Mouse (Mus musculus): Measurements from ENCODE around the gene Tspan4. TPM values are rescaled to one million over a fixed set of nuclear protein-coding genes. Genes with fewer than 3 reads are reported as not detected.

The Tspan4 gene
- 77.9 and 78.2 TPM in 2 replicates for polyA plus RNA-seq (2014; fragmentation: Nextera tagmentation; extraction: Ambion mirVana)

DNA sequence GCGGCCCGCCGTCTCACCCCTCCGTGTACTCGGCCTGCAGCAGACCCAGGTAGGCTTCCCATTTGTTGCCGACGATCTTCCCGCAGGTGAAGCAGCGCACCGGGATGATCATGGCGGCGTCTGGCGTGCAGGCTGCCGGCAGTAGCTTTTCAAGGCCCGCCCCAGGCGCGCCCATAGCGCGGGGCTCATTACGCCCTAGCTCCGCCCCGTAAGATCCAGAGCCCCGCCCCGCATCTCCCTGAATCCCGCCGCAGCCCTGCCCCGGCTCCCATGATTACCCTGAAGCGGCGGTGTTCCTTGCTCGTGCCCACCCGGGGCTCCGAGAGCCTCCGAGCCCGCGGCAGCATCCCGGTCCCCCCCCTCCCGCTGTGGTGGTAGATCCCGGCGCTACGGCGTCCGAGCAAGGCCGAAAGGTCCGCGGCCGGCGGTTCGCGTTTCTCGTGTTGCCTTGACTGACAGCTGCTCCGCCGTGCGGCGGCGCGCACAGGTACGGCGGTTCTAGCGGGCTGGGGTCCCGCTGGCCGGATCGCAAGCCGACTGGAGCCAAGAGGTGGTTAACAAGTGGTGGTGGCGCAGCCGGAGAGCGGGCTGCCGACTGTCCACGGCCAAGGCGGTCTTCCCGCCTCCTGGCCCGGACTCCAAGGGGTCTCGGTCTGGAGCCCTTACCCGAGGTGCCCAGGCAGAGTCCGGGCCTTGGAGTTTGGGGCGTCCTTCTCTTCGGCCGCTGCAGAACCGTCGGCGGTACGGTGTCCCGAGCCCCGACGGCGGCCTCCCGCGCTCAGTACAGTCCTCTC lies at the start of gene Tspan4, which contains the start of gene Polr2l:
TSS of gene Tspan4 (plus strand) at position 230 of the 794 bp plus-strand sequence.
TSS of gene Polr2l (minus strand) at position 122 of the 794 bp plus-strand sequence.
- peak within 1 kb of the TSS; percentile 85 for H3K9ac ChIP-seq (ENCODE audit: low read depth, low read length)
- peak within 1 kb of the TSS; percentile 90 for H3K27ac ChIP-seq (ENCODE audit: low read depth, low read length)
- H3K4me1 ChIP-seq (replicated peaks; ENCODE audit: control insufficient read depth, insufficient read depth, low read length) = peaks cover 38% of the 10 kb centered on the region
- H3K27me3 ChIP-seq (replicated peaks; ENCODE audit: control insufficient read depth, insufficient read depth, low read length) = no peaks in the 10 kb centered on the region
- H3K36me3 ChIP-seq (ENCODE audit: control insufficient read depth, insufficient read depth, low read length) = peaks cover 21% of the 10 kb centered on the region
- no peaks in the 10 kb centered on the region for H3K9me3 ChIP-seq (ENCODE audit: control insufficient read depth, low read length)
- under 1% methylated on average over 87 of the region's 87 CpGs for WGBS
- H3K4me2 ChIP-seq = peak within 1 kb of the TSS; percentile 91
- ATAC-seq (replicated peaks; ENCODE audit: low FRiP score) (peak; percentile 77), DNase-seq (ENCODE audit: low spot score) (peak; percentile 93)
- H3K4me3 ChIP-seq (ENCODE audit: low read depth, low read length) = peak within 1 kb of the TSS; percentile 88

DNA sequence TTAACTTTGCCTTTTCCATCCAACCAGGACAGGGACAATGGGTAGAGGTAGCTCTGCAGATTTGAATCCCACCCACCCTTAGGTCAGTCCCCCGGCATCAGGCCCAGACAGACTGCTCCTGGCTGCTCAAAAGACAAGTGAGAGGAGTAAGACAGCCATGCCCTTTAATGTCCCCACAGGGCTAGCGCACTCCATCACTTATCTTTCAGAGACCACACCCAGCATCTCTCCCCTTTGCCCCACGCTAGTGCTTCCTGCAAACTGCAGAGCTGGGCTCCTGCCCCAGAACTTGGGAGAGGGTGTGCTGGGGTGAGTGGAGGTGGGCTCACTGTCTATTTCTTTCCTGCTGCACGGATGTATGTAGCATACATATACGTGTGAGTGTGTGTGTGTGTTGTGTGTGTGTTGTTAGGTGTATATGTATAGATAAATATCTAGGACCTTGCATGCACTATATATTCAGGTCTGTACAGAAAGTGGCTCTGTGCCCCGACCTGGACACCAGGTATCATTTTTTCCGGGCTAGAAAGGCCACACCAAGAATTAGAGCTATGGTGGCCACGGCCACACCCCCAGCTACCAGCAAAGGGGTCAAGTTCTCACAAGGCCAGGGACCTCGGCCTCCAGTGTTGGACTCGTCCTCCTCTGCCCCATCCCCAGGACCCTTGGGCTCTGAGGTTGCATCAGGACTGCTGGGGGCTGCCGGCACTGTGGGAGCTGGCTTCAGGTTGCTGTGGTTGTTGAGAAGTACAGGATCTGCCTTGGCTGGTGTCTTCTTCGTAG lies 47.9 kb upstream of the Tspan4 start:
- Histone ChIP-seq H3K36me3 (ENCODE audit: control insufficient read depth, insufficient read depth, low read length) (peaks cover 6% of the 10 kb centered on the region; the same call in 1 of the 2 replicates), H3K4me1 (replicated peaks; ENCODE audit: control insufficient read depth, insufficient read depth, low read length) (peaks cover 6% of the 10 kb centered on the region), H3K9me3 (ENCODE audit: control insufficient read depth, low read length) (no peaks in the 10 kb centered on the region), H3K4me3 (ENCODE audit: low read depth, low read length) (no peak overlapping the region), H3K27ac (ENCODE audit: low read depth, low read length) (no peak overlapping the region), H3K27me3 (replicated peaks; ENCODE audit: control insufficient read depth, insufficient read depth, low read length) (no peaks in the 10 kb centered on the region), H3K9ac (ENCODE audit: low read depth, low read length) (no peak overlapping the region), H3K4me2 (no peak overlapping the region)
- DNase-seq (ENCODE audit: low spot score) (no peak), ATAC-seq (replicated peaks; ENCODE audit: low FRiP score) (no peak)
- 70% methylated on average over 12 of the region's 12 CpGs for WGBS

GRCm38 (mm10) chr7:141428701-141429100 lies 46.3 kb upstream of the Tspan4 start:
- DNase-seq (ENCODE audit: low spot score) (no peak), ATAC-seq (replicated peaks; ENCODE audit: low FRiP score) (no peak)
- Histone ChIP-seq H3K27me3 (replicated peaks; ENCODE audit: control insufficient read depth, insufficient read depth, low read length) (no peaks in the 10 kb centered on the region), H3K27ac (ENCODE audit: low read depth, low read length) (no peak overlapping the region), H3K9me3 (ENCODE audit: control insufficient read depth, low read length) (no peaks in the 10 kb centered on the region), H3K4me3 (ENCODE audit: low read depth, low read length) (no peak overlapping the region), H3K4me1 (replicated peaks; ENCODE audit: control insufficient read depth, insufficient read depth, low read length) (peaks cover 7% of the 10 kb centered on the region), H3K4me2 (no peak overlapping the region), H3K36me3 (ENCODE audit: control insufficient read depth, insufficient read depth, low read length) (peaks cover 11% of the 10 kb centered on the region; the same call in 1 of the 2 replicates), H3K9ac (ENCODE audit: low read depth, low read length) (no peak overlapping the region)
- WGBS = 56% methylated on average over 5 of the region's 5 CpGs

DNA sequence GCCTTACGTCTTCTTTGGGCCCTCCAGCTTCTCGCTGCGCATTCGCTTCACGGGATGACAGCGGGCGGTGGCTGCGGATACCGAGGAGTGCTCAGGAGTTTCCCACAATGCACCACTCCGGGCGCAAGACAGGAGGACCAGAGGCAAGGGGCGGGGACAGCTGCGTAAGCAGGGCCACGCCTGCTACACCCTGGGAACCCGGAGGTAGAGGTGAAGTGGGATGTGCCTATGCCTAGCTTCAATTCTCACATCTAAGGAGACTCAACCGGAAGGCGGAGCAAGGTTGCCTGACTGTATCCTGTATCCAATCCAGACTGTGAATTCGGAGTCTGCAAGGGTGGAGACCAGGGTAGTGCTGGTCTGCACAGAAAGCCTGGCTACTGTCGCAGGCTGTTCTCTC lies 45.7 kb upstream of the Tspan4 start, which contains the start of gene Cend1:
TSS of gene Cend1 (minus strand) at position 182 of the 400 bp plus-strand sequence.
- H3K9ac ChIP-seq (ENCODE audit: low read depth, low read length) = no peak within 1 kb of the TSS
- ATAC-seq (replicated peaks; ENCODE audit: low FRiP score) = peak; percentile 30; the same call in 1 of the 2 replicates
- H3K27ac ChIP-seq (ENCODE audit: low read depth, low read length) = no peak within 1 kb of the TSS

DNA sequence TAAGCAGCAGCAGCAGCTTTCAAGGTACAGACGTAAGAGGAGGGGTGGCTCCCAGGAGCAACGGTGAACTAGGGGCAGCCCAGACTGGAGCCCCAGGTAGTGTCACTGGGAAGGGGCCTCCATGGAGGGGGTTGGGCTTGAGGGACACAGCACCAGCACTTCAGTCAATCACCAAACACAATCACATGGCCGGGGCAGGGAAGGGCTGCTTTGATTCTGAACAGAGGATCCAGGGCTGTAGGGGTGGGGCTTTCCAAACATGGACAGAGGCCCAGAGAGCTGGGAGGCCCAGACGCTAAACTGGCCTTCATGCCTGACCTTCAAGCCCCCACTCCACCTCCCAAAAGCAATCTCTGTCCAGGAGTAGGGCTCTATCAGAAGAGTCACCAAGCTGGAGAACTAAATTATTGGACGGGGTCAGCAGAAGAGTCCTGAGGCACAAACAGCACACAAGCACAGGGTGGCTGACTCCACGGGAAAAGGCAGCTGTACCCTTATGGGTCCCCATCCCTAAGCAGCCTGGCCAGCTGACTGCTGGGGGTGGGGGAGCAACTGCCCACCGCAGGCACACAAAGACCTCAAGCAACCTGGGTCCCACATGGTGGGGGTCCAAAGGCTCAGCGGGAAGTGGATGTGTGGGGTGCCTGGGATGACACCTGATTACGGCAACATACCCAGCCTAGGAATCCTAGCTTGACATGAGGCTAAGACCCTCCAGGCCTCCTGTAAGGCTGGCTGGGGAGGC lies 45.0 kb upstream of the Tspan4 start:
- H3K36me3 ChIP-seq (ENCODE audit: control insufficient read depth, insufficient read depth, low read length) = peaks cover 11% of the 10 kb centered on the region; the same call in 1 of the 2 replicates
- H3K4me2 ChIP-seq = peak overlapping the region; percentile 16; the same call in 1 of the 2 replicates
- H3K27me3 ChIP-seq (replicated peaks; ENCODE audit: control insufficient read depth, insufficient read depth, low read length) = no peaks in the 10 kb centered on the region
- no peak overlapping the region for H3K9ac ChIP-seq (ENCODE audit: low read depth, low read length)
- ATAC-seq (replicated peaks; ENCODE audit: low FRiP score) = no peak; the same call in 1 of the 2 replicates
- no peak overlapping the region for H3K27ac ChIP-seq (ENCODE audit: low read depth, low read length)
- H3K4me3 ChIP-seq (ENCODE audit: low read depth, low read length) = no peak overlapping the region
- no peak for DNase-seq (ENCODE audit: low spot score)
- H3K4me1 ChIP-seq (replicated peaks; ENCODE audit: control insufficient read depth, insufficient read depth, low read length) = peaks cover 20% of the 10 kb centered on the region
- no peaks in the 10 kb centered on the region for H3K9me3 ChIP-seq (ENCODE audit: control insufficient read depth, low read length)
- 68% methylated on average over 9 of the region's 9 CpGs for WGBS

More for the DNA sequence above, 45.7 kb upstream of the Tspan4 start, which contains the start of gene Cend1:
- H3K4me3 ChIP-seq (ENCODE audit: low read depth, low read length) = no peak within 1 kb of the TSS
- H3K9me3 ChIP-seq (ENCODE audit: control insufficient read depth, low read length) = no peaks in the 10 kb centered on the region
- H3K27me3 ChIP-seq (replicated peaks; ENCODE audit: control insufficient read depth, insufficient read depth, low read length) = no peaks in the 10 kb centered on the region
- H3K4me1 ChIP-seq (replicated peaks; ENCODE audit: control insufficient read depth, insufficient read depth, low read length) = peaks cover 13% of the 10 kb centered on the region
- H3K4me2 ChIP-seq = peak within 1 kb of the TSS; percentile 16
- DNase-seq (ENCODE audit: low spot score) = peak; percentile 36
- WGBS = 8% methylated on average over 19 of the region's 19 CpGs
- peaks cover 11% of the 10 kb centered on the region; the same call in 1 of the 2 replicates for H3K36me3 ChIP-seq (ENCODE audit: control insufficient read depth, insufficient read depth, low read length)

- H3K4me3 ChIP-seq (ENCODE audit: low read depth, low read length) = no peak overlapping the region
- H3K36me3 ChIP-seq (ENCODE audit: control insufficient read depth, insufficient read depth, low read length) = peaks cover 11% of the 10 kb centered on the region; the same call in 1 of the 2 replicates
- H3K9me3 ChIP-seq (ENCODE audit: control insufficient read depth, low read length) = no peaks in the 10 kb centered on the region
- no peak for ATAC-seq (replicated peaks; ENCODE audit: low FRiP score)
- H3K4me2 ChIP-seq = no peak overlapping the region
- no peak for DNase-seq (ENCODE audit: low spot score)
- WGBS = 91% methylated on average over 9 of the region's 9 CpGs
- no peak overlapping the region for H3K27ac ChIP-seq (ENCODE audit: low read depth, low read length)
- H3K9ac ChIP-seq (ENCODE audit: low read depth, low read length) = no peak overlapping the region
- H3K4me1 ChIP-seq (replicated peaks; ENCODE audit: control insufficient read depth, insufficient read depth, low read length) = peaks cover 25% of the 10 kb centered on the region
- no peaks in the 10 kb centered on the region for H3K27me3 ChIP-seq (replicated peaks; ENCODE audit: control insufficient read depth, insufficient read depth, low read length)
These were observed 44.3 kb upstream of the Tspan4 start for GRCm38 (mm10) chr7:141430585-141431240.

DNA sequence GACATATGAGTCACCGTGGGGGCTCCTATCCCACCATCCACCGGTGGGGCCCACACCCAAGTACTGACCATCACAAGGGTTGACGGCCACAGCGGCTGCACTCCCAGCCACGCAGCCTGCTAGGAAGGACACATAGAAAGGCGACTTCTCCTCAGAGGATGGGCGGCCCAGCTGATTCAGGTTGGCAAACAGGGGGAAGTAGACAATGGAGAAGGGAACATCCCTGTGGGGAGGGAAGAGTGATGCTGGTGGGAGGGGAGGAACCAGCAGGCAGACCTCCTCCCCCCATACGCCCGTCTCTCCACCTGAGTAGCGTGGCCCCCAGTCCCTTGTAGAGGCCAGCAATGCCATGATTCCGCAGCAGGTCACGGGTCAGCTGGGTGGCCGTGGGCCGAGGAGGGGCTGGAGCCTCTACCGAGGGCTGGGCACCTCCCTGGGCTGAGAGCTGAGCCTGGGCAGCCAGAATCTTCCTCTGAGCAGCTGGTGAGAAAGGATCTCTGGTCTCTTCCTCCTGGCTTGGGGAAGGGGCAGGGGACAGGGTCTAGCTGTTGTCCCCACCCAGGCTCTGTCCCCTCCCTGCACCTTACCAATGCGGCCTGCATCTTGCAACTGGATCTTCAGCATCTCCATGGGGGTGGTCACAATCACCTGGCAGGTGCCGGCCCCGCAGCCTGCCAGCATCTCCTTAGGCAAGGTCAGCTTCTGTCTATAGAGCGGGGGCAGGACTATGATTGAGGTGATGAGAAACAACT lies 43.4 kb upstream of the Tspan4 start:
- H3K27me3 ChIP-seq (replicated peaks; ENCODE audit: control insufficient read depth, insufficient read depth, low read length) = no peaks in the 10 kb centered on the region
- 95% methylated on average over 19 of the region's 19 CpGs for WGBS
- H3K9me3 ChIP-seq (ENCODE audit: control insufficient read depth, low read length) = no peaks in the 10 kb centered on the region
- H3K36me3 ChIP-seq (ENCODE audit: control insufficient read depth, insufficient read depth, low read length) = peaks cover 11% of the 10 kb centered on the region; the same call in 1 of the 2 replicates
- no peak overlapping the region for H3K27ac ChIP-seq (ENCODE audit: low read depth, low read length)
- ATAC-seq (replicated peaks; ENCODE audit: low FRiP score) = no peak
- no peak overlapping the region for H3K9ac ChIP-seq (ENCODE audit: low read depth, low read length)
- peaks cover 33% of the 10 kb centered on the region for H3K4me1 ChIP-seq (replicated peaks; ENCODE audit: control insufficient read depth, insufficient read depth, low read length)
- no peak for DNase-seq (ENCODE audit: low spot score)
- no peak overlapping the region for H3K4me3 ChIP-seq (ENCODE audit: low read depth, low read length)
- no peak overlapping the region for H3K4me2 ChIP-seq
